Mouse (Mus musculus) liver, embryonic 14.5 days (tissue): ENCODE measurements around the gene Cacna1a. TPM values are rescaled to one million over a fixed set of nuclear protein-coding genes. Genes with fewer than 3 reads are reported as not detected.

ENCODE experiments used
- ATAC-seq: fragments of 200-750 bp; cut with Nextera tagmentation; 2 replicates; pipeline ENCODE4 v1.8.0; 2017; ENCODE audit warnings: moderate number of reproducible peaks, mild to moderate bottlenecking, moderate library complexity; ENCODE audit not compliant: insufficient read depth
- DNase-seq, 3 experiments: peaks; one replicate each; pipeline ENCODE4 v3.0.0-alpha.2; 2012 to 2013; ENCODE audit warnings: low read depth in 3 of 3, low spot score in 3 of 3
- H3K27ac ChIP-seq: fragments of 300-500 bp; sonication (generic); 2 replicates; pipeline ENCODE4 v1.5.1; 2014; ENCODE audit warnings: moderate library complexity, mild to moderate bottlenecking, control low read depth, inconsistent platforms
- H3K27me3 ChIP-seq: fragments of 300-500 bp; sonication (generic); 2 replicates; pipeline ENCODE4 v1.6.1; 2014; ENCODE audit warnings: mild to moderate bottlenecking, low read length, moderate library complexity; ENCODE audit not compliant: control insufficient read depth, insufficient read depth
- H3K36me3 ChIP-seq: fragments of 300-500 bp; sonication (generic); replicated peaks from 2 replicates; pipeline ENCODE4 v1.6.1; 2014; ENCODE audit warnings: low read depth; ENCODE audit not compliant: control insufficient read depth, insufficient read depth
- H3K4me1 ChIP-seq, 2 experiments: fragments of 200-500 bp in 1 of 2; fragments of 300-500 bp in 1 of 2; sonication (generic) in 1 of 2; replicated peaks; 2 replicates each; pipeline ENCODE4 v1.6.1; 2012 to 2014; ENCODE audit warnings: antibody characterized with exemption in 1 of 2, inconsistent platforms in 1 of 2, low read length in 1 of 2; ENCODE audit not compliant: control insufficient read depth in 2 of 2, insufficient read depth in 2 of 2
- H3K4me2 ChIP-seq: fragments of 300-500 bp; sonication (generic); 2 replicates; pipeline ENCODE4 v1.6.1; 2014; ENCODE audit warnings: low read depth, mild to moderate bottlenecking, control low read depth, moderate library complexity
- H3K4me3 ChIP-seq, 2 experiments: fragments of 200-500 bp in 1 of 2; fragments of 300-500 bp in 1 of 2; sonication (generic) in 1 of 2; 2 replicates each; pipeline ENCODE4 v1.5.1; 2012 to 2014; ENCODE audit warnings: low read depth in 2 of 2, low read length in 2 of 2, mild to moderate bottlenecking in 2 of 2, control low read depth in 1 of 2, inconsistent platforms in 1 of 2, moderate library complexity in 1 of 2; ENCODE audit not compliant: insufficient read depth in 1 of 2
- H3K9ac ChIP-seq: fragments of 300-500 bp; sonication (generic); replicated peaks from 2 replicates; pipeline ENCODE4 v1.6.1; 2014; ENCODE audit warnings: mild to moderate bottlenecking, control low read depth, moderate library complexity
- H3K9me3 ChIP-seq: fragments of 300-500 bp; sonication (generic); 2 replicates; pipeline ENCODE4 v1.6.1; 2016; ENCODE audit warnings: low read length, mixed read lengths; ENCODE audit not compliant: control insufficient read depth
- CTCF ChIP-seq: IDR thresholded peaks from 2 replicates; pipeline ENCODE4 v1.5.1; 2016; ENCODE audit warnings: antibody characterized with exemption, low read depth, control low read depth
- EP300 ChIP-seq: IDR thresholded peaks from 2 replicates; pipeline ENCODE4 v1.6.1; 2016; ENCODE audit warnings: antibody characterized with exemption, low read depth
- WGBS: fragments of 180-500 bp; shearing (Covaris S2); extraction: QIAGEN DNeasy Blood & Tissue Kit; methylation state at CpG from one replicate; pipeline ENCODE4 v1.1.7; 2014; ENCODE audit not compliant: insufficient replicate concordance; 5-methylcytosine and 5-hydroxymethylcytosine counted together
- polyA plus RNA-seq, 2 experiments: library from polyadenylated mRNA; depleted of rRNA in 1 of 2; stranded (reverse) in 1 of 2; unstranded in 1 of 2; fragments of >200 nt; fragmentation: Nextera tagmentation in 1 of 2; extraction: Ambion mirVana in 1 of 2; gene quantifications; 2 replicates each; pipeline versions ENCODE4 v1.2.1 to v1.2.3; 2012 to 2014

Cacna1a gene
- polyA plus RNA-seq, 2 experiments, result 0.61 to 1.5 TPM

GRCm38 (mm10) chr8:84629586-84629985 is 241.3 kb downstream of the Cacna1a start:
- ATAC-seq, result no peak
- no peak overlapping the region for H3K4me3 ChIP-seq
- no peaks in the 10 kb centered on the region for H3K36me3 ChIP-seq
- no peak overlapping the region for H3K27ac ChIP-seq
- no peaks in the 10 kb centered on the region for H3K4me1 ChIP-seq
- no peak overlapping the region for H3K4me2 ChIP-seq
- no peak for TF ChIP-seq EP300
- no peak for TF ChIP-seq CTCF
- no peaks in the 10 kb centered on the region for H3K9me3 ChIP-seq
- no peaks in the 10 kb centered on the region for H3K27me3 ChIP-seq
- WGBS, result 62% methylated on average over 11 of the region's 11 CpGs
- no peak for DNase-seq
- no peak overlapping the region for H3K9ac ChIP-seq

GRCm38 (mm10) chr8:84630145-84630544 is 241.9 kb downstream of the Cacna1a start:
- Histone ChIP-seq H3K4me2 (no peak overlapping the region), H3K9me3 (no peaks in the 10 kb centered on the region), H3K4me3 (no peak overlapping the region), H3K27ac (no peak overlapping the region), H3K27me3 (no peaks in the 10 kb centered on the region), H3K9ac (no peak overlapping the region), H3K36me3 (no peaks in the 10 kb centered on the region), H3K4me1 (no peaks in the 10 kb centered on the region)
- 54% methylated on average over 4 of the region's 4 CpGs for WGBS
- no peak for DNase-seq
- no peak for TF ChIP-seq CTCF
- no peak for TF ChIP-seq EP300
- no peak for ATAC-seq

GRCm38 (mm10) chr8:84631813-84632212 is 243.6 kb downstream of the Cacna1a start:
- H3K4me1 ChIP-seq, result no peaks in the 10 kb centered on the region
- no peak overlapping the region for H3K4me2 ChIP-seq
- H3K27me3 ChIP-seq, result no peaks in the 10 kb centered on the region
- no peak overlapping the region for H3K9ac ChIP-seq
- no peak overlapping the region for H3K27ac ChIP-seq
- ATAC-seq (no peak), DNase-seq (no peak)
- no peaks in the 10 kb centered on the region for H3K9me3 ChIP-seq
- TF ChIP-seq CTCF (no peak), EP300 (no peak)
- 66% methylated on average over 4 of the region's 4 CpGs for WGBS
- H3K4me3 ChIP-seq, result no peak overlapping the region
- H3K36me3 ChIP-seq, result no peaks in the 10 kb centered on the region

- ATAC-seq (no peak), DNase-seq (no peak)
- TF ChIP-seq EP300 (no peak), CTCF (no peak)
- H3K27ac ChIP-seq, result no peak overlapping the region
- H3K9me3 ChIP-seq, result no peaks in the 10 kb centered on the region
- H3K4me1 ChIP-seq, result no peaks in the 10 kb centered on the region; a peak in 1 of 4 replicates
- H3K36me3 ChIP-seq, result no peaks in the 10 kb centered on the region
- 44% methylated on average over 10 of the region's 10 CpGs for WGBS
- no peak overlapping the region for H3K4me2 ChIP-seq
- H3K4me3 ChIP-seq, result no peak overlapping the region
- no peaks in the 10 kb centered on the region; the same call in 1 of the 2 replicates for H3K27me3 ChIP-seq
- H3K9ac ChIP-seq, result no peak overlapping the region
Observed at GRCm38 (mm10) chr8:84633841-84634584, 245.8 kb downstream of the Cacna1a start.

GRCm38 (mm10) chr8:84634849-84635304 is 246.6 kb downstream of the Cacna1a start:
- H3K36me3 ChIP-seq, result no peaks in the 10 kb centered on the region
- H3K4me1 ChIP-seq, result no peaks in the 10 kb centered on the region; a peak in 1 of 4 replicates
- H3K4me2 ChIP-seq, result no peak overlapping the region
- TF ChIP-seq EP300 (no peak), CTCF (no peak)
- 65% methylated on average over 9 of the region's 9 CpGs for WGBS
- H3K4me3 ChIP-seq, result no peak overlapping the region
- ATAC-seq (no peak), DNase-seq (no peak)
- no peak overlapping the region for H3K27ac ChIP-seq
- no peaks in the 10 kb centered on the region; the same call in 1 of the 2 replicates for H3K27me3 ChIP-seq
- no peak overlapping the region for H3K9ac ChIP-seq
- no peaks in the 10 kb centered on the region for H3K9me3 ChIP-seq
